Mouse (Mus musculus) thymus, adult 2 months (tissue): ENCODE data around the gene Evx2. TPM values are rescaled to one million over a fixed set of nuclear protein-coding genes. Genes with fewer than 3 reads are reported as not detected.

Source experiments
- DNase-seq: peaks from one replicate; pipeline ENCODE4 v3.0.0; 2021
- H3K27ac ChIP-seq: fragments of 200-500 bp; 2 replicates; pipeline ENCODE4 v1.5.1; 2012; ENCODE audit warnings: low read length, control low read depth; ENCODE audit not compliant: control insufficient read depth, insufficient read depth
- H3K27me3 ChIP-seq: fragments of 200-500 bp; 2 replicates; pipeline ENCODE4 v1.6.1; 2012; ENCODE audit warnings: mild to moderate bottlenecking, low read length, moderate library complexity, mixed read lengths; ENCODE audit not compliant: control insufficient read depth, insufficient read depth
- H3K36me3 ChIP-seq: fragments of 200-500 bp; 2 replicates; pipeline ENCODE4 v1.6.1; 2012; ENCODE audit warnings: mild to moderate bottlenecking, low read length, moderate library complexity; ENCODE audit not compliant: control insufficient read depth, insufficient read depth
- H3K4me1 ChIP-seq: fragments of 200-500 bp; replicated peaks from 2 replicates; pipeline ENCODE4 v1.6.1; 2012; ENCODE audit warnings: low read length; ENCODE audit not compliant: control insufficient read depth, insufficient read depth
- H3K4me3 ChIP-seq: fragments of 200-500 bp; 2 replicates; pipeline ENCODE4 v1.5.1; 2012; ENCODE audit warnings: mild to moderate bottlenecking, low read length, control low read depth, moderate library complexity; ENCODE audit not compliant: control insufficient read depth, insufficient read depth
- CTCF ChIP-seq: fragments of 200-500 bp; IDR thresholded peaks from 2 replicates; pipeline ENCODE4 v1.5.1; 2012; ENCODE audit warnings: mild to moderate bottlenecking, control low read depth, low read length, moderate library complexity, borderline replicate concordance; ENCODE audit not compliant: control insufficient read depth, poor library complexity, insufficient read depth; ENCODE audit errors: extremely low read depth
- POLR2A ChIP-seq: fragments of 200-500 bp; IDR thresholded peaks from 2 replicates; pipeline ENCODE4 v1.6.1; 2012; ENCODE audit warnings: mild to moderate bottlenecking, low read length, control low read depth, moderate library complexity; ENCODE audit not compliant: control insufficient read depth, poor library complexity, insufficient read depth; ENCODE audit errors: extremely low read depth
- whole genome bisulfite sequencing: fragments of 180-500 bp; shearing (Covaris S2); methylation state at CpG from one replicate; pipeline ENCODE4 v1.1.7; 2018; 5-methylcytosine and 5-hydroxymethylcytosine counted together
- polyA plus RNA-seq: library from polyadenylated mRNA; depleted of rRNA; stranded (reverse); fragments of >200 nt; gene quantifications from 2 replicates; pipeline ENCODE4 v1.2.3, GENCODE M21; 2012

Evx2 gene
- polyA plus RNA-seq, 1 experiment: not detected

DNA sequence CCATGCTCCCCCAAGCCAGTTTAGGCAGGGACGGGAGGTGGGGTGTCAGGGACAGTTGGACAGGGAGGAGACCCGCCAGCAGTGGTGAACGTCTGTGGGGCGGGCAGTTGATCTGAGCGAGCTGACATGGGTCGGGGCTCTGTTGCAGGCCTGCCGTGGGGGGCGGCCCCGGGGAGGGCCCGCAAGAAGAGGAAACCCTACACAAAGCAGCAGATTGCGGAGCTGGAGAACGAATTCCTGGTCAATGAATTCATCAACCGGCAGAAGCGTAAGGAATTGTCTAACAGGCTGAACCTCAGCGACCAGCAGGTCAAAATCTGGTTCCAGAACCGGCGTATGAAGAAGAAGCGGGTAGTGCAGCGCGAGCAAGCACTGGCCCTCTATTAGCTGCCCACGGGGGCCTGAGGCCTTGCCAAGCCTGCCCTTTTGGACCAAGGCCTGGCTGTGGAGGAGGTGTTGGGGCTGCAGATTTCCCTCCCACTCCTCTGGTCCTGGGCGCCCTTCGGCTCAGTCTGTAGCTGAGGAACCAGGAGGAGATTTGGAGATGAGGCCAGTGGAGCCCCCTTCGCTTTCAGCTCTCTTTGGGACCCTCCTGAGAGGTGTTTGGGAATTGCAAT, 16.4 kb upstream of the Evx2 start:
- TF ChIP-seq POLR2A (no peak), CTCF (no peak)
- peaks cover 40% of the 10 kb centered on the region for H3K27me3 ChIP-seq
- DNase-seq: no peak
- H3K27ac ChIP-seq: no peak overlapping the region
- no peaks in the 10 kb centered on the region for H3K4me1 ChIP-seq
- no peak overlapping the region for H3K4me3 ChIP-seq
- WGBS: 19% methylated on average over 24 of the region's 24 CpGs
- H3K36me3 ChIP-seq: no peaks in the 10 kb centered on the region

DNA sequence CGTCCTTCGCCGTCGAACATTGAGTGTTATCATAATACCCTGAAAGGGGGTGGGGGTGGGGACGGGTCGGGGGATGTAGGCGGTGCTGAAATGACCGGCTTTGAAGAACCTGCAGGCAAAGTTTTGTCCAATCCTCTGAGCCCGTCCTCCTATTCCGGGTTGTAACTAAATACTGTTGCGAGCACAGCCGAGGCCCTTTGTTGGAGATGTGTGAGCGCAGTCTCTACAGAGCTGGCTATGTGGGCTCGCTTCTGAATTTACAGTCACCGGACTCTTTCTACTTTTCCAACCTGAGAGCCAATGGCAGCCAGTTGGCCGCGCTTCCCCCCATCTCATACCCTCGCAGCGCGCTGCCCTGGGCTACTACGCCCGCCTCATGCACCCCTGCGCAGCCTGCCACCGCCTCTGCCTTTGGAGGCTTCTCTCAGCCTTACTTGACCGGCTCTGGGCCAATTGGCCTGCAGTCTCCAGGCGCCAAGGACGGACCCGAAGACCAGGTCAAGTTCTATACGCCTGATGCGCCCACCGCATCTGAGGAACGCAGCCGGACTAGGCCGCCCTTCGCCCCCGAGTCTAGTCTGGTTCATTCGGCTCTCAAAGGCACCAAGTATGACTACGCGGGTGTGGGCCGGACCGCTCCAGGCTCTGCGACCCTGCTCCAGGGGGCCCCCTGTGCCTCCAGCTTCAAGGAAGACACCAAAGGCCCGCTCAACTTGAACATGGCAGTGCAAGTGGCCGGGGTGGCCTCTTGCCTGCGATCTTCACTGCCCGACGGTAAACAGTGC, 15.7 kb upstream of the Evx2 start, which contains the start of gene Hoxd12:
Hoxd12 (plus strand) TSS at position 133 of the 785 bp plus-strand sequence.
- peaks cover 40% of the 10 kb centered on the region for H3K27me3 ChIP-seq
- no peaks in the 10 kb centered on the region for H3K4me1 ChIP-seq
- no peak within 1 kb of the TSS for H3K4me3 ChIP-seq
- no peak for TF ChIP-seq POLR2A
- TF ChIP-seq CTCF: no peak
- H3K27ac ChIP-seq: no peak within 1 kb of the TSS
- H3K36me3 ChIP-seq: no peaks in the 10 kb centered on the region
- 15% methylated on average over 47 of the region's 47 CpGs for WGBS
- no peak for DNase-seq

DNA sequence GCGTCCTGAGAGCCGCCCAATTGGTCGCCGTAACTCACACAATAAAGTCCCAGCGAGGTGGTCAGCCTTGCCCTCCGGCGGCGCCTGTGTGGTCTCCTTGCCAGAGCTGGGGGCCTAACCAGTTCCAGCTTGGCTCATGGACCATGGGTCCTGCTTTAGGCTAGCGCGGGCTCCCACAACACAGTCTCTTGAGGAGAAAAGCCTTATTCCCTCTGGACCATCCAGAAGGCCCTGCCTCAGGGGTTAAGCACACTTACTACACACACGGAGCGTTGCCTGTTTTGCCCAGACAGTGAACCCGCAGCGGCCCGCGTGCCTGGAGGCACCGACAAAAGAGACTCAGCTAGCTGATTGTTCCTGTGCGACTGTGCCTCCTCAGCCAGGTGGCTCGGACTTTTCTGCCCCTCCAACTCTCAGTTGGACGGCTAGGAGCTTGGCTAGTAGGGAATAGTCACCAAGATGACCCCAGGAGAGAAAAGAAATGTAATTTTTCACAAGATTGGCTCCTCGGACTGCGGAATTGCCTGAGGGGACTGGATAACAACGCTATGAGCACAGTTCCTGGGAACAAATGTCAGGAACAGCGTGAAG, 14.6 kb upstream of the Evx2 start:
- Histone ChIP-seq H3K36me3 (no peaks in the 10 kb centered on the region), H3K4me1 (no peaks in the 10 kb centered on the region), H3K4me3 (no peak overlapping the region), H3K27me3 (peaks cover 37% of the 10 kb centered on the region), H3K27ac (no peak overlapping the region)
- TF ChIP-seq POLR2A (no peak), CTCF (no peak)
- no peak for DNase-seq
- 10% methylated on average over 24 of the region's 24 CpGs for WGBS

DNA sequence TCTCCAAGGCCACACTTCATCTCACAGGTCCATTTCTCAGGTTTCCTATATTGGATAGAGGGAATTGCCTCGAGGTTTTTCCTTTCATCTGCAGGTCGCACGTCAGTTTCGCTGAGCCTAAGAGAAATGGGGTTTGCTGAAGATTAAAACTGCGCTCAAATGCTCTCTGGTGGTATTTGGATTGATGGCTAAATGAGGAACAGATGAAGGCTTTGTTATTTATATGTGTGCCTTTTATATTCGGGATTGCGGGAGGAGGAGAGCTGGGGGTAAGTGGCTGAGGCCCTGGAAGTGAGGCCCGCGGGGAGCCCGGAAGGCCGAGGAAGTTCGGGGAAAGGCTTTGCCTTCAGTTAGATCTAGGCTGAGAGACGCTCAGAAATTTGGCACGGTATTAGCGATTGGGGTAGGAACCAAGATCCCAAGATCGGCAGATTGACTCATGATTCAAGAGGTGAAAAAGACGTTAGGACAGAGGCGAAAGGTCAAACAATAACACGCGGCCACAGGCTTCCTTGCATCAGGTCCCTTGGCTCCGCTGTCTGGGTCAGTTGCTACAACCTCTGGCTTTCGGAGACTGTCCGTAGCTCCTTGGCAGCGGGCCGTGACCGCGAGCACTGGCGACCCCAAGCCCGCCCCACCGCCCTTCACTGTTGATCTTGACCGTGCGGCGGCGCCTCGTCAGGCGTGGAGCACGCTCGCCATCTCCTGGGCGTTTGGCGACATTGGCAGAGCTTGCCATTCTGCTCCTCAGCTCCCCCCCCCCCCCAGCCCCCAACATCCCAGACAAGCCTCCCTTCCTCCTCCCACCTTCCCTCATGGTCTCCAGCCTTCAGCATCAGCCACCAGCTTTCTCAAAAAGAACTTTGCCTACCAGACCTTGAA, 13.4 kb upstream of the Evx2 start:
- WGBS: 6% methylated on average over 40 of the region's 40 CpGs

DNA sequence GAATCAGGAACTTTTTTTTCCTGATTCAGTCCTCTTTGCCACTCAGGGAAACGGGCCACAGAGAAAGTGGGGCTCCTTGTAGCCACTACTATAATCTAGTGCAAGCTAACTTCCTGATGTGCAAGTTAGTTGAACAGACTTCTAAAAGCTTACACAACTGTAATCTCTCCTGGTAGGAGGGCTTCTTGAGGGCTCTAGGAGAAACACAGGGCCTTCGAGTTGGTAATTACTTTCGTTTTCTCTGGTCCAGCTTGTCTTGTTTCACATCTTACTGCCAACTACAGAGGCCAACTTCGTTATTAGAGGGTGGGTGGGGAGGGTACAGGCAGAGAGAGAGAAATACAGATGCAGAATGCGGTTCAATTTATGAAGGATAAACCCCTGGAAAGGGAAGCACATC, 12.5 kb upstream of the Evx2 start:
- no peak overlapping the region for H3K4me3 ChIP-seq
- H3K36me3 ChIP-seq: no peaks in the 10 kb centered on the region
- no peak for DNase-seq
- H3K4me1 ChIP-seq: no peaks in the 10 kb centered on the region
- H3K27ac ChIP-seq: no peak overlapping the region
- H3K27me3 ChIP-seq: peaks cover 43% of the 10 kb centered on the region
- 31% methylated on average over 5 of the region's 5 CpGs for WGBS
- TF ChIP-seq CTCF (no peak), POLR2A (no peak)

More for the DNA sequence above, 13.4 kb upstream of the Evx2 start:
- H3K27me3 ChIP-seq: peaks cover 40% of the 10 kb centered on the region
- no peaks in the 10 kb centered on the region for H3K4me1 ChIP-seq
- H3K36me3 ChIP-seq: no peaks in the 10 kb centered on the region
- TF ChIP-seq CTCF: peak; percentile 62; the same call in 1 of the 2 replicates
- TF ChIP-seq POLR2A: no peak
- H3K4me3 ChIP-seq: no peak overlapping the region
- DNase-seq: peak; percentile 30
- no peak overlapping the region for H3K27ac ChIP-seq
